Mouse (Mus musculus): Measurements from ENCODE around the gene Egln1. TPM values are rescaled to one million over a fixed set of nuclear protein-coding genes. Genes with fewer than 3 reads are reported as not detected.

Gene Egln1
- total RNA-seq, 2 experiments from 2014 or later, result 60.3 to 69.1 TPM

DNA sequence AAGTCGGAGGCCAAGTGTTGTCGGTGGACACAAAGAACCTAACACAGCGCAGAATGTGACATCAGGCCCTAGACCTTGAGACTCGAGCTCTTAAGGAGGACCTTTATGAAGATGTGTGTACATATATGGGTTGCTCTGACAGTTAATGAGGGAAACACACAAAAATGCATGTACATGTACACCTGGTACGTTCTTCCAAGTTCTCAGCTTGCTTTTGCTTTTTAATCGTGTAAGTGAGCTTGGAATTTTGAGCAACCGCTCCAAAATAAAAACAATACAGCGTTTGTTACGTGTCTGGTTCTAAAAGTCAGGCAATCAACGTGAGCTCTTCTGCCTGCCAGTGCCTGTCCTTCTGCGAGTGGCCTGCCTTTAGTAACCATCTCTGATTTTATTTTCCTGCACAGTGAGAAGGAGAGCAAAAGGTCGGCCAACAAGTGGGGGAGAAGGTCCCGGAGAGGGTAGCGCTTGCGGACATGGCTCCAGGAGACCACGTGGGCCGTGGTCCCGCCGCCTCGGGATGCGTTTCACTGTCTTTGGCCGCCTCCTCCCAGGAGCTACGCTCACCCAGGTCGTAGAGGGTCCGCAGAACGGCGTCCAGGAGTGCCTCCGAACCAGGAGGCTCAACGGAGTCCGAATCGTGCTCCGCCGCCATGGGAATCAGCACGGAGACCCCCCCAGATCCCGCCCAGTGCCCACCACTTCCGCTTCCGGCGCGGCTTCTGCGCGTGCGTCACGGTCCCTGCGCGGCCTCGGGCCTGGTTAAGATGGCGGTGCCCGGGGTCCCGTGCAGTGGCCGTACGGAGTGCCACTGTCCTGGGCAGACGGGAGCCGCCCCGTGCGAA lies 86.6 kb downstream of the Egln1 start, which contains the start of the genes Gnpat and 2810004N23Rik:
Gnpat (plus strand) TSS at position 713 of the 842 bp plus-strand sequence.
2810004N23Rik (minus strand) TSS at position 800 of the 842 bp plus-strand sequence.
- DNase-seq (ENCODE audit: extremely low spot score in 1 of 2, low spot score in 1 of 2), result peak; percentile 94 to 98

DNA sequence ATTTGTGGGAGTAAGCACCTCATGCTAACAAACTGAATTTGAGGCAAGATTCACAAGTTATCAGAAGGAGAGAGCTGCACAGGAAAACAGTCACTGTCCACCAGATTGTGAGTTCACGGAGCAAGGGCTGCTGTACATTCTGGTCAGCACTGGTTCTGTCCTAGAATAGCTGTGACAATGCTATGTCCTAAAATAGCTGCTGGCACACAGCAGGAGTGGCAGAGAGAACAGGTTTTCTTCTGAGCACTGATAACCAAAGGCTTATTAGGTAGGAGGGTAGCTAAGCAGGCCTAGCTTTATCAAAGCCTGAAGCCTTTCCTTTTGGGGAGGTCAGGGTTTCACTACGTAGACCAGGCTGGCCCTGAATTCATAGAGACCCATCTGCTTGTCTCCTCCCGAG lies 88.9 kb downstream of the Egln1 start:
- DNase-seq (ENCODE audit: extremely low spot score in 1 of 2, low spot score in 1 of 2), result no peak

DNA sequence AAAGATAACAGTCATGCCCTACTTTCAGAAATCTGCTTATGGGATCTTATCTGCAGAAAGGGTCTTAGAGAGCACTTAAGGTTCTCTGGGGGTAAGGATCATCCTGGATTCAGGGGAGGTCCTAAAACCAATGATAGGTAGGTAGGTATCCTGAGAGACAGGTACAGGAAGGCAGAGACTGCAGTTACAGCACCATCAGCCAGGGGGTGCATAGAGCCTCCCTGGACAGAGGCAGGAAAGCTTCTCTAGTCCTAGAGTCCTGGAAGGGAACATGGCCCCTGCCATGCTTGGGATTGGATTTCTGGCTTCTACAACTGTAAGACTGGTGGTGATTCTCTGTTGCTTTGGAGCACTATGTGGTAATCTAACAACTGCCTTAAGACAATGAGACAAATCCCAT lies 89.7 kb downstream of the Egln1 start:
- DNase-seq (ENCODE audit: extremely low spot score in 1 of 2, low spot score in 1 of 2), result no peak

Other genes with a start within 250 kb of the Egln1 start
- gene Ttc13, start 227.3 kb downstream of the Egln1 start, total RNA-seq (2021), result 10 to 100 TPM; 40.7 to 54.6 TPM
- 10 to 100 TPM; 10.4 to 13.5 TPM for gene Arv1, start 227.2 kb downstream of the Egln1 start, total RNA-seq (2021)
- gene Fam89a, start 197.5 kb downstream of the Egln1 start, total RNA-seq (2021), result under 1 TPM; 0.45 to 0.98 TPM
- gene Trim67, start 156.2 kb downstream of the Egln1 start, total RNA-seq (2021), result 1 to 10 TPM; 4.0 to 5.4 TPM
- 10 to 100 TPM; 61.7 to 69.2 TPM for gene Gnpat, start 86.3 kb downstream of the Egln1 start, total RNA-seq (2021)
- 10 to 100 TPM; 22.4 to 23.5 TPM for gene 2810004N23Rik, start 86.2 kb downstream of the Egln1 start, total RNA-seq (2021)
- 10 to 100 TPM; 36.9 to 37.3 TPM for gene Exoc8, start 51.6 kb downstream of the Egln1 start, total RNA-seq (2021)
- gene Sprtn, start 51.4 kb downstream of the Egln1 start, total RNA-seq (2021), result 10 to 100 TPM; 11.6 to 14.8 TPM
- gene Tsnax, start 63.7 kb upstream of the Egln1 start, total RNA-seq (2021), result 100 to 1,000 TPM; 131 to 149 TPM
- 1 to 10 TPM; 4.0 to 5.1 TPM for gene Disc1, start 104.9 kb upstream of the Egln1 start, total RNA-seq (2021)